Mouse (Mus musculus) midbrain, embryonic 14.5 days (tissue): ENCODE data around the gene Rtn4rl2. TPM values are rescaled to one million over a fixed set of nuclear protein-coding genes. Genes with fewer than 3 reads are reported as not detected.
A peak's percentile ranks its signal among the peaks of the same experiment; 100 is the strongest.

Source experiments
- ATAC-seq: fragments of 200-750 bp; cut with Nextera tagmentation; 2 replicates; pipeline ENCODE4 v1.8.0; 2017; ENCODE audit warnings: moderate number of reproducible peaks, moderate library complexity; ENCODE audit not compliant: low FRiP score, low TSS enrichment
- DNase-seq: peaks from one replicate; pipeline ENCODE4 v3.0.0-alpha.2; 2015
- H3K27ac ChIP-seq: fragments of 300-500 bp; sonication (generic); replicated peaks from 2 replicates; pipeline ENCODE4 v1.5.1; 2014; ENCODE audit warnings: mild to moderate bottlenecking, low read depth, low read length, moderate library complexity
- H3K27me3 ChIP-seq: fragments of 300-500 bp; sonication (generic); 2 replicates; pipeline ENCODE4 v1.6.1; 2014; ENCODE audit warnings: low read length, control low read depth, mixed read lengths; ENCODE audit not compliant: control insufficient read depth, insufficient read depth
- H3K36me3 ChIP-seq: fragments of 300-500 bp; sonication (generic); 2 replicates; pipeline ENCODE4 v1.6.1; 2014; ENCODE audit warnings: low read length, control low read depth; ENCODE audit not compliant: control insufficient read depth, insufficient read depth
- H3K4me1 ChIP-seq: fragments of 300-500 bp; sonication (generic); 2 replicates; pipeline ENCODE4 v1.6.1; 2014; ENCODE audit warnings: mild to moderate bottlenecking, antibody characterized with exemption, low read length, control low read depth; ENCODE audit not compliant: control insufficient read depth, insufficient read depth
- H3K4me2 ChIP-seq: fragments of 300-500 bp; sonication (generic); 2 replicates; pipeline ENCODE4 v1.6.1; 2014; ENCODE audit warnings: mild to moderate bottlenecking, low read length, moderate library complexity
- H3K4me3 ChIP-seq: fragments of 300-500 bp; sonication (generic); replicated peaks from 2 replicates; pipeline ENCODE4 v1.5.1; 2014; ENCODE audit warnings: low read depth, low read length
- H3K9ac ChIP-seq: fragments of 300-500 bp; sonication (generic); replicated peaks from 2 replicates; pipeline ENCODE4 v1.6.1; 2014; ENCODE audit warnings: mild to moderate bottlenecking, low read length, moderate library complexity
- H3K9me3 ChIP-seq: fragments of 300-500 bp; sonication (generic); 2 replicates; pipeline ENCODE4 v1.6.1; 2016; ENCODE audit warnings: low read length, control low read depth, mixed read lengths; ENCODE audit not compliant: control insufficient read depth
- WGBS: fragments of 180-500 bp; shearing (Covaris S2); extraction: QIAGEN DNeasy Blood & Tissue Kit; methylation state at CpG from one replicate; pipeline ENCODE4 v1.1.7; 2014; 5-methylcytosine and 5-hydroxymethylcytosine counted together
- polyA plus RNA-seq: library from polyadenylated mRNA; unstranded; fragments of >200 nt; fragmentation: Nextera tagmentation; extraction: Ambion mirVana; gene quantifications from 2 replicates; pipeline ENCODE4 v1.2.1, GENCODE M21; 2014

Gene Rtn4rl2
- polyA plus RNA-seq: 4.5 and 5.6 TPM in 2 replicates

DNA sequence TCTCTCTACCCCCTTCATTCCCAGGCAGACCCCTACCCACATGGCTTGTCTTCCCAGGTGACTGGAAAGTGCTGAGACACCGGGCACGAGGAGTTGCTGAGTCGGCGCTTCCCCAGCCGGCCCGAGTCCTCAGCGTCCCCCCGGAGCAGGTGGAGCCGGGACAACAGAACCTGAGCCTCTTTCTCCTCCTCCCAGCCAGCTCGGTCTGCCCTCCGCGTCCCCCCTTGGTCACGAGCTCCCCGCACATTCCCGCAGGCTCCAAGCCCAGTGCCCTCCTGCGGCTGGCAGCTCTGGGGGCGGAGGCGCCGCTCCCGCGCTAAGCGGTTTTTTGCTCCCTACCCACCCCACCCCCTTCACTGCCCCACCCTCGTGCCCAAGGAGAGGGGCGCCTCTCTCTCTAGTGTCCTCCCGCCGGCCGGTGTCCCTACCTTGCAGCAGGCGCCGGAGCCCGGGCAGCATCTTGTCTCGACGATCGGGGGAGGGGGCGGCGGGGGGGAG, at the start of gene Rtn4rl2:
TSS of gene Rtn4rl2 (minus strand) at position 477 of the 498 bp plus-strand sequence.
- peak within 1 kb of the TSS; percentile 60; the same call in 1 of the 2 replicates for H3K27ac ChIP-seq
- peak within 1 kb of the TSS; percentile 52 for H3K9ac ChIP-seq
- H3K4me3 ChIP-seq: peak within 1 kb of the TSS; percentile 60
- H3K36me3 ChIP-seq: no peaks in the 10 kb centered on the region
- peaks cover 26% of the 10 kb centered on the region for H3K4me1 ChIP-seq
- H3K4me2 ChIP-seq: peak within 1 kb of the TSS; percentile 96
- DNase-seq: peak; percentile 56
- ATAC-seq: peak; percentile 18
- whole genome bisulfite sequencing: under 1% methylated on average over 34 of the region's 35 CpGs
- peaks cover 58% of the 10 kb centered on the region for H3K27me3 ChIP-seq
- no peaks in the 10 kb centered on the region for H3K9me3 ChIP-seq

DNA sequence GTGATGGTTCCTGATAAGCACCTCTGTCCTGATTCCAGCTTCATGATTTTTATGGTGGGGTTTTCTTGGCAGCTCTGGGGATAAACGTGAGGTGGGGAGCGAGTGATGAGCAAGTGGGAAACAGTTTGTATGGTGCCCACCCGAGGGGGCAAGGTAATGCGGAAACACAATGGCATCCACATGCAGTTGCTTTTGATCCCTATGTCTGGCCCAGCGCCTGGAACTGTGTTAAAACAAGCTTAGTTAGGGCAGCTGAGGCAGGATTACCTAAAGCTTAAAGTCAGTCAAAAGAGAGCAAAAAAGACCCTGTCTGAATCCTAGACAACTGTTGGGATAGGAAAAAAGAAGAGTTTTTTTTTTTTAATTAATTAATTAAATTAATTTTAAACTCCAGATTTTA, 48.6 kb upstream of the Rtn4rl2 start:
- DNase-seq (peak; percentile 51), ATAC-seq (peak; percentile 26; the same call in 1 of the 2 replicates)
- WGBS: 35% methylated on average over 5 of the region's 5 CpGs
- 0 out of 2 replicates have a peak, but pooled peaks cover 4% of the 10 kb centered on the region for H3K4me1 ChIP-seq
- H3K36me3 ChIP-seq: no peaks in the 10 kb centered on the region
- H3K27ac ChIP-seq: no peak overlapping the region
- H3K4me3 ChIP-seq: no peak overlapping the region
- H3K9me3 ChIP-seq: no peaks in the 10 kb centered on the region
- H3K4me2 ChIP-seq: no peak overlapping the region
- H3K27me3 ChIP-seq: no peaks in the 10 kb centered on the region
- H3K9ac ChIP-seq: no peak overlapping the region

DNA sequence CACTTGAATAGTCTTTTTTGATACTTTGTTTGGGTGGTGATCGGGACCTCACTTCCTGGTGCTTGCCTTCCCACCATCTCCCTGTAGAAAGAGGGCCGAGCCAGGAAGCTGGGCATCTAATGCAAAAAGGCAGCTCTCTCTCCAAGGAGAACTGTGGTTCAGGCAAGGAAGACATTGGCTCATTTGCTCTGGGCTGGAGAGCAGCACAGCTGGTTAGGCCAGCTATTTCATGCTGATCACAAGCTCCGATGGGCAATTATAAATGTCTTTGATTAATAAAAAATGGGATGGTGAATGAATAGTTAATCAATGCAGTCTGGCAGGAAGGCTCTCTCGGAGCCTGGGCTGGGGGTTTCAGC, 48.1 kb upstream of the Rtn4rl2 start:
- ATAC-seq (peak; percentile 51; the same call in 1 of the 2 replicates), DNase-seq (peak; percentile 44)
- H3K36me3 ChIP-seq: no peaks in the 10 kb centered on the region
- no peak overlapping the region for H3K27ac ChIP-seq
- H3K4me2 ChIP-seq: no peak overlapping the region
- no peaks in the 10 kb centered on the region for H3K27me3 ChIP-seq
- H3K4me3 ChIP-seq: no peak overlapping the region
- H3K9me3 ChIP-seq: no peaks in the 10 kb centered on the region
- 38% methylated on average over 4 of the region's 4 CpGs for WGBS
- 0 out of 2 replicates have a peak, but pooled peaks cover 4% of the 10 kb centered on the region for H3K4me1 ChIP-seq
- H3K9ac ChIP-seq: no peak overlapping the region

DNA sequence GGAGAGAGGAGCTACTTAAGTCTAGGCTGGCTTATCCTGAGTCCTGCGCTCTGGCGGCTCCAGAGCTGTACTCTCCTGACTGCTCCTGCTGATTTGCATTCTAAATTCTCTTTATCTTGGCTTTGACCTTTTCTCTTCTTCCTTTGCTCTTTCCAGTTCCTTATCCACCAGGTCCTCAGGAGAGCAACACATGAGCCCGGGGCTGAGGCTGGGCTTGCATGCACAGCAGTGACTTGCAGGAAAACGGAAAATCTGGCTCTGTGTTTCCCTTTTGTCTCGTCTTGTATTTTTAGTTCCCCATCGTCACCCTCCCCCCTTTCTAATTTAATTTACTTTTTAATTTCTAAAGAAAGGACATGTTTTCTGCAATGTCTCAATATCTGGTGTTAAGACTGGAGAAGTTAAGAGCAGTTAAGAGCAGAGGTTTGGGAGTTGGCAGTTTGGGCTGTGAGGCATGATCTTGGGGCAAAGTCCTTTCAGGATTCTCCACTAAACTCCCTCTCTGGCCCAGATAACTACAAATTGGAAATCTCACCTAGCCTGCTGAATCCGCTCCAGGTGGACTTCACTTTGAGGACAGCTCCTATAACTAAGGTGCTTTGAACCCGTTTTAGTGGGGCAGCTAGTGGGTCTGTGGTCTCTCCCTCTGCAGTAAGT, 47.6 kb upstream of the Rtn4rl2 start:
- DNase-seq: peak; percentile 12
- Histone ChIP-seq H3K4me2 (no peak overlapping the region), H3K4me1 (0 out of 2 replicates have a peak, but pooled peaks cover 4% of the 10 kb centered on the region), H3K36me3 (no peaks in the 10 kb centered on the region), H3K27ac (no peak overlapping the region; the same call in 1 of the 2 replicates), H3K9me3 (no peaks in the 10 kb centered on the region), H3K4me3 (no peak overlapping the region), H3K27me3 (no peaks in the 10 kb centered on the region), H3K9ac (no peak overlapping the region)
- WGBS: 66% methylated on average over 8 of the region's 8 CpGs
- ATAC-seq: no peak

DNA sequence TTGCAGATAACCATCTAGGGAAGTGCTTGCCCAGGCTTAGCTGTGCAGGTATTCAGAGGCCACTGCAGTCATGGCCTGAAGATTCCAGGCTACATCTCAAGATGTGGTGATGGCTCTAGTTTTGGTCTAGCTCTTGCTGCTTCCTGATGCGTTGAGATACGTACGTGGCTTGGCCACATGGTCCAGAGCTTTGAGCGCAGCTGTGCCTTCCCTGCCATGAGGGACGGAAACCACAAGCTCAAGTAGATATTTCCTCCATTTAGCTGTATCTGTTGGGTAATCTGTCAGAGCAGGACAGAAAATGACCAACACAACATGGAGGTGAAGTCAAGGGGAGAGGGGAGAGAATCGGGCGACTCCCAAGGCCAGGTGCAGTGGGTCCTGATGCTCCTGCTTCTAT, 43.7 kb upstream of the Rtn4rl2 start:
- no peak overlapping the region for H3K4me3 ChIP-seq
- no peak for DNase-seq
- H3K27me3 ChIP-seq: no peaks in the 10 kb centered on the region
- H3K4me1 ChIP-seq: no peaks in the 10 kb centered on the region
- WGBS: 96% methylated on average over 7 of the region's 7 CpGs
- H3K9me3 ChIP-seq: no peaks in the 10 kb centered on the region
- H3K9ac ChIP-seq: no peak overlapping the region
- H3K36me3 ChIP-seq: no peaks in the 10 kb centered on the region
- no peak overlapping the region for H3K27ac ChIP-seq
- no peak for ATAC-seq
- H3K4me2 ChIP-seq: no peak overlapping the region

DNA sequence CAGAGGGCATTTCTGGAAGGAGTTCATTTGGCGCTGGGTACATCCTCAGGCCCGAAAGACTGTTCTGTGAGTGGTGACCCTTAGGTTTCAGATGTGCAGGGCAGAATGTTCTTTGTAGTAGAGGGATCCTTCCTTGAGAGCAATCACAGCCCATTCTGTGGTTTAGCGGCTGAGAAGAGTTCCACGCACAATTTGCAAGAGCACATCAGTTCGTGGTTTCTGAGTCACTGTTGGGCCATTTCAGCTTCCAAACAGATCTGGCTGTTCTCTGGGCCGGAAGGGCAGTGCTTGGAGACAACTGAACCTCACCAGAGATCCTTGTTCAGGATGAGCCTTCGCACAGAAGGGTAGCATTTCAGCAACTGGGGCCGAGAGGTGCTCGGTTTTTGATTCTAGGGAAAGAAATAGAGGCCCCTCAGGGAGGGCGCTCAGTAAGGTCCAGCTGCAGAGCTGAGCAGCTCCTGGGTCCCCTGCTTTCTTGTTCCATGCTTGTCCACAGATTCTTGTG, 33.1 kb upstream of the Rtn4rl2 start:
- no peak for ATAC-seq
- 89% methylated on average over 10 of the region's 10 CpGs for WGBS

DNA sequence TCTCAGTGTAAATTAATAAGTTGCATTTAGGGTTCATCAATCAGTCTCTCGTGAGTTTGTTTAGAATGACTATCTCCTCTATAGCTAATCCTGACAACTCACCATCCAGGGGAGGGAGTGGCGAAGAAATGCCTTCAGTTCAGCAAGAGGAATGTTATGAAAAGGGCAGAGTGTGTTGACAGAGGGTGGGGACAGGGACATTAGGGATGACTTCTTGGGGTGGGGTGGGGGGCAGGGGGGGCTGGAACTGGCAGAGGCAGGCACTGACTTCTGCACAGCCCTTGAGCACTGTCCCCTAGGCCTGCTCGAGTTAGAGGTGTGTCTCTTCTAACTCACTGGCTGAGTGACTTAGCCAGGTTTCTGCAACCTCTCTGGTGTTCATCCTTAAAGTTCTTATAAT, 31.7 kb upstream of the Rtn4rl2 start:
- Histone ChIP-seq H3K36me3 (no peaks in the 10 kb centered on the region), H3K4me1 (no peaks in the 10 kb centered on the region), H3K4me3 (no peak overlapping the region), H3K27me3 (no peaks in the 10 kb centered on the region), H3K9ac (no peak overlapping the region), H3K4me2 (no peak overlapping the region), H3K27ac (no peak overlapping the region), H3K9me3 (no peaks in the 10 kb centered on the region)
- DNase-seq: no peak
- no peak for ATAC-seq
- WGBS: 69% methylated on average over 3 of the region's 3 CpGs

More for the DNA sequence above, 33.1 kb upstream of the Rtn4rl2 start:
- Histone ChIP-seq H3K27me3 (no peaks in the 10 kb centered on the region), H3K9me3 (peaks cover 4% of the 10 kb centered on the region; the same call in 1 of the 2 replicates), H3K9ac (no peak overlapping the region), H3K4me2 (no peak overlapping the region), H3K27ac (no peak overlapping the region), H3K4me1 (no peaks in the 10 kb centered on the region), H3K4me3 (no peak overlapping the region), H3K36me3 (no peaks in the 10 kb centered on the region)
- DNase-seq: no peak

DNA sequence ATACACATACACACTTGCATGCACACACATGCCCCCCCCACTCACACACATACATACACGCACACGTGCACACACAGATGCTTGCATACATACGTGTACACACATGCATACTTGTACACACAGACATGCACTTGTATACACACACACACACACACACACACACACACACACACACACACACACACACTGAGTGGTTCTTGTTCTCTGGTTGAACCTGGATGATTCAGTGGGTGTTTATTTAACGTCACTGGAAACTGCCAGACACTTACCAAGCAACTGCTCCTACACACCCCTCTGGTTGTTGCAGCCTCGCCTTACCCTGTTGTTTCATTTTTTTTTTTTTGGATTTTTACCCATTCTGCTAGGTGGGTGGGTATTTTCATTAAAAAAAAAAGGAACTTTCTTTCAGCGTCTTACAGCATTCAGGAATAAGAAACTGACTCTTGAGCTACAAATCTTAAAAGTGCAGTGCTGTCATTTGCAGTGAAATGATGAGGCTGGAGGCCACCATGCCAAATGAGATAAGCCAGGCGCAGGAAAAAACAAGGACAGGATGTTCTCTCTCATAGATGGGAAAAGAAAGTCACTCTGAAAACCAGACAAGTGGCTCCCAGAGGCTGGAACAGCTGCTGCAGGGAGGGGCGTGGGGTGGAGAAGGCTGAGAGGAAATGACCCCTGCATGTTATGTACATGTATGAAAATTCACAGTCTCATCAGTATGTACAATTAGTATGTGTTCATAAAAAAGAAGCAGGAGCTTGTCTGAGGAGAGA, 30.2 kb upstream of the Rtn4rl2 start:
- no peak overlapping the region for H3K4me2 ChIP-seq
- H3K9ac ChIP-seq: no peak overlapping the region
- no peaks in the 10 kb centered on the region for H3K4me1 ChIP-seq
- H3K36me3 ChIP-seq: no peaks in the 10 kb centered on the region
- no peak overlapping the region for H3K4me3 ChIP-seq
- DNase-seq (no peak), ATAC-seq (no peak)
- no peaks in the 10 kb centered on the region for H3K9me3 ChIP-seq
- WGBS: 82% methylated on average over 8 of the region's 8 CpGs
- no peaks in the 10 kb centered on the region for H3K27me3 ChIP-seq
- H3K27ac ChIP-seq: no peak overlapping the region
